Mouse (Mus musculus) spleen, adult 10 weeks (tissue): Measurements from ENCODE around the gene Lgr4. TPM values are rescaled to one million over a fixed set of nuclear protein-coding genes. Genes with fewer than 3 reads are reported as not detected.

Experiments used
- polyA plus RNA-seq: library from polyadenylated mRNA; stranded (reverse); fragments of 350-450 nt; fragmentation: Illumina TruSeq; extraction: RNeasy Lipid Tissue Mini Kit (QIAGEN cat#74804); gene quantifications from one replicate; pipeline ENCODE4 v1.2.3, GENCODE M21; 2015; ENCODE audit warnings: low replicate concordance; ENCODE audit not compliant: insufficient read depth

Lgr4 gene
- polyA plus RNA-seq = 2.6 TPM

GRCm38 (mm10) chr2:109917496-109918413, at the start of gene Lgr4:
Lgr4 (plus strand) TSS chr2:109917647.

DNA sequence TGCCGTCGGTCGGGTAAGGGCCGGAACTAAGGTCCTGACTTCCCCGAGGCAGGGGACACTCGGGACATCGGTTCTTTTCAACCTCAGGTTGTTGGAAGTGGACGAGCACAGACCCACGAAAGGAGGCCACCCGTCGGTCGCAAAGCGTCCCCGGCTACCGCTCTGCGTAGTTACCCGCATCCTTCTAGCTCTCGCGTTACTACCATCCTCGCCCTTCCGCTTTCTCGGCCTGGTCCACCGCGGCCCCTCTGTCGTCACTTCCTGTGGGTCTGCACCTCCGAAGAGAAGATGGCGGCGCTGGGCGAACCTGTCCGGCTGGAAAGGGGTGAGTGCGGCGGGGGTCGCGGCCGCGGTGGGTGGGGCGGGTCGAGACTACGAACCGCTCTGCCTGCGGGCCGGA, 26.9 kb upstream of the Lgr4 start, which contains the start of gene Lin7c:
Lin7c (plus strand) TSS at position 257 of the 400 bp plus-strand sequence.

GRCm38 (mm10) chr2:110017616-110018505, 100.4 kb downstream of the Lgr4 start, which contains the start of gene Ccdc34:
Ccdc34 (plus strand) TSS chr2:110017817.

Other genes starting within 250 kb of the Lgr4 start
- gene Bdnf, start 242.9 kb upstream of the Lgr4 start, polyA plus RNA-seq = not detected
- gene Lin7c, start 26.8 kb upstream of the Lgr4 start, polyA plus RNA-seq = 70.8 TPM
- gene Ccdc34, start 100.2 kb downstream of the Lgr4 start, polyA plus RNA-seq = 12.8 TPM